Mouse (Mus musculus) layer of hippocampus, adult 8-10 months (tissue): ENCODE results near the gene Fhad1. TPM values are rescaled to one million over a fixed set of nuclear protein-coding genes. Genes with fewer than 3 reads are reported as not detected.
A peak's percentile ranks its signal among the peaks of the same experiment; 100 is the strongest.

Experiments used
- DNase-seq, 2 experiments: peaks; one replicate each; pipeline ENCODE4 v3.0.0; 2022; ENCODE audit warnings: low spot score in 2 of 2
- total RNA-seq, 4 experiments: library from RNA; stranded (reverse); gene quantifications; 2 replicates each; pipeline ENCODE4 v1.2.4; 2022

Gene Fhad1
- total RNA-seq, 4 experiments from 2014 or later = 6.9 to 10.4 (median 9.0) TPM

- DNase-seq = no peak
Observed at GRCm38 (mm10) chr4:141865006-141865405, 149.9 kb downstream of the Fhad1 start.

- DNase-seq = no peak
Observed at GRCm38 (mm10) chr4:141864506-141864905, 150.4 kb downstream of the Fhad1 start.

GRCm38 (mm10) chr4:141863726-141864280 is 151.1 kb downstream of the Fhad1 start:
- no peak for DNase-seq

- DNase-seq = no peak
Observed at GRCm38 (mm10) chr4:141862867-141863266, 152.0 kb downstream of the Fhad1 start.

- no peak for DNase-seq
Observed at GRCm38 (mm10) chr4:141861591-141862295, 153.1 kb downstream of the Fhad1 start.

GRCm38 (mm10) chr4:141860246-141860841 is 154.5 kb downstream of the Fhad1 start:
- no peak for DNase-seq

- DNase-seq = no peak
Observed at GRCm38 (mm10) chr4:141859351-141859750, 155.5 kb downstream of the Fhad1 start.

- DNase-seq = peak in 1 of 2 experiments; percentile 26
Observed at GRCm38 (mm10) chr4:141858501-141858900, 156.4 kb downstream of the Fhad1 start.

- DNase-seq = peak; percentile 76 to 88
Observed at GRCm38 (mm10) chr4:141857422-141857930, 157.4 kb downstream of the Fhad1 start.

- no peak for DNase-seq
Observed at GRCm38 (mm10) chr4:141853437-141853836, 161.4 kb downstream of the Fhad1 start.

- DNase-seq = no peak
Observed at GRCm38 (mm10) chr4:141845999-141846398, 168.9 kb downstream of the Fhad1 start, which contains the start of gene Ctrc. Gene Ctrc, minus strand, starts transcription at chr4:141846359.

Other genes starting within 250 kb of the Fhad1 start
- gene Dnajc16, start 224.2 kb downstream of the Fhad1 start, total RNA-seq = 10 to 100 TPM; 42.0 to 51.0 (median 44.1) TPM
- 10 to 100 TPM; 22.6 to 26.0 (median 25.6) TPM for gene Casp9, start 221.5 kb downstream of the Fhad1 start, total RNA-seq
- gene Cela2a, start 188.9 kb downstream of the Fhad1 start, total RNA-seq = not detected
- gene Ctrc, start 168.7 kb downstream of the Fhad1 start, total RNA-seq = not detected
- gene Efhd2, start 140.2 kb downstream of the Fhad1 start, total RNA-seq = 100 to 1,000 TPM; 160 to 177 (median 162) TPM
- gene Tmem51, start 69.2 kb upstream of the Fhad1 start, total RNA-seq = 1 to 10 TPM; 3.4 to 7.1 (median 6.0) TPM
- gene Kazn, start 224.3 kb upstream of the Fhad1 start, total RNA-seq = 10 to 100 TPM; 44.3 to 48.2 (median 44.9) TPM